Mouse (Mus musculus): ENCODE data around the gene Gm9195. TPM values are rescaled to one million over a fixed set of nuclear protein-coding genes. Genes with fewer than 3 reads are reported as not detected.

The Gm9195 gene
- total RNA-seq, 2 experiments from 2014 or later: not detected

GRCm38 (mm10) chr14:72493775-72494174 is 2.1 kb upstream of the Gm9195 start:
- intact Hi-C loops (cut with DNase I): no loop called here
- Histone ChIP-seq H3K27ac (no peak overlapping the region), H3K4me3 (no peak overlapping the region)
- DNase-seq: no peak
- no peak for TF ChIP-seq CTCF (IDR thresholded peaks at IDR 0.05)

GRCm38 (mm10) chr14:72490367-72490766 is 1.3 kb downstream of the Gm9195 start:
- intact Hi-C loops (cut with DNase I): no loop called here
- Histone ChIP-seq H3K27ac (no peak overlapping the region), H3K4me3 (no peak overlapping the region)
- TF ChIP-seq CTCF (IDR thresholded peaks at IDR 0.05): no peak
- DNase-seq: no peak

GRCm38 (mm10) chr14:72474501-72474900 is 17.1 kb downstream of the Gm9195 start:
- TF ChIP-seq CTCF (IDR thresholded peaks at IDR 0.05): no peak
- Histone ChIP-seq H3K4me3 (no peak overlapping the region), H3K27ac (no peak overlapping the region)
- DNase-seq: no peak
- intact Hi-C loops (cut with DNase I): no loop called here

GRCm38 (mm10) chr14:72468429-72468828 is 23.2 kb downstream of the Gm9195 start:
- intact Hi-C loops (cut with DNase I): no loop called here
- no peak for TF ChIP-seq CTCF (IDR thresholded peaks at IDR 0.05)
- Histone ChIP-seq H3K27ac (no peak overlapping the region), H3K4me3 (no peak overlapping the region)
- no peak for DNase-seq

GRCm38 (mm10) chr14:72466384-72466783 is 25.3 kb downstream of the Gm9195 start:
- Histone ChIP-seq H3K27ac (no peak overlapping the region), H3K4me3 (no peak overlapping the region)
- intact Hi-C loops (cut with DNase I): no loop called here
- no peak for TF ChIP-seq CTCF (IDR thresholded peaks at IDR 0.05)
- no peak for DNase-seq

GRCm38 (mm10) chr14:72461591-72461990 is 30.0 kb downstream of the Gm9195 start:
- intact Hi-C loops (cut with DNase I): no loop called here
- DNase-seq: no peak
- Histone ChIP-seq H3K4me3 (no peak overlapping the region), H3K27ac (no peak overlapping the region)
- no peak for TF ChIP-seq CTCF (IDR thresholded peaks at IDR 0.05)

- no peak overlapping the region for H3K4me3 ChIP-seq
- intact Hi-C loops (cut with DNase I): no loop called here
- TF ChIP-seq CTCF (IDR thresholded peaks at IDR 0.05): no peak
- no peak overlapping the region for H3K27ac ChIP-seq
- DNase-seq: no peak
Measured at GRCm38 (mm10) chr14:72460291-72460690, 31.3 kb downstream of the Gm9195 start.

- H3K4me3 ChIP-seq: no peak overlapping the region
- intact Hi-C loops (cut with DNase I): no loop called here
Measured at GRCm38 (mm10) chr14:72458930-72459329, 32.7 kb downstream of the Gm9195 start.

GRCm38 (mm10) chr14:72447141-72448091 is 44.2 kb downstream of the Gm9195 start:
- Histone ChIP-seq H3K4me3 (no peak overlapping the region), H3K27ac (no peak overlapping the region)
- TF ChIP-seq CTCF (IDR thresholded peaks at IDR 0.05): peak; percentile 62
- intact Hi-C loops (cut with DNase I): no loop called here
- peak; percentile 24 for DNase-seq

More at GRCm38 (mm10) chr14:72458930-72459329, 32.7 kb downstream of the Gm9195 start:
- no peak for DNase-seq
- H3K27ac ChIP-seq: no peak overlapping the region
- no peak for TF ChIP-seq CTCF (IDR thresholded peaks at IDR 0.05)

GRCm38 (mm10) chr14:72442936-72443335 is 48.7 kb downstream of the Gm9195 start:
- intact Hi-C loops (cut with DNase I): no loop called here
- TF ChIP-seq CTCF (IDR thresholded peaks at IDR 0.05): no peak
- no peak for DNase-seq
- Histone ChIP-seq H3K27ac (no peak overlapping the region), H3K4me3 (no peak overlapping the region)

GRCm38 (mm10) chr14:72440929-72441328 is 50.7 kb downstream of the Gm9195 start:
- H3K27ac ChIP-seq: no peak overlapping the region
- H3K4me3 ChIP-seq: no peak overlapping the region
- no peak for TF ChIP-seq CTCF (IDR thresholded peaks at IDR 0.05)
- DNase-seq: no peak
- intact Hi-C loops (cut with DNase I): no loop called here

GRCm38 (mm10) chr14:72440436-72440835 is 51.2 kb downstream of the Gm9195 start:
- Histone ChIP-seq H3K4me3 (no peak overlapping the region), H3K27ac (no peak overlapping the region)
- DNase-seq: no peak
- intact Hi-C loops (cut with DNase I): no loop called here
- no peak for TF ChIP-seq CTCF (IDR thresholded peaks at IDR 0.05)

- TF ChIP-seq CTCF (IDR thresholded peaks at IDR 0.05): no peak
- intact Hi-C loops (cut with DNase I): no loop called here
- no peak for DNase-seq
- no peak overlapping the region for H3K27ac ChIP-seq
- H3K4me3 ChIP-seq: no peak overlapping the region
Measured at GRCm38 (mm10) chr14:72438976-72439375, 52.7 kb downstream of the Gm9195 start.

- DNase-seq: peak; percentile 67
- intact Hi-C loops (cut with DNase I): no loop called here
- no peak overlapping the region for H3K4me3 ChIP-seq
- no peak for TF ChIP-seq CTCF (IDR thresholded peaks at IDR 0.05)
- H3K27ac ChIP-seq: no peak overlapping the region
Measured at GRCm38 (mm10) chr14:72389696-72390095, 101.9 kb downstream of the Gm9195 start.
